Mouse (Mus musculus) brown adipose tissue, adult 24 weeks (tissue): Measurements from ENCODE around the gene Fam71e1. TPM values are rescaled to one million over a fixed set of nuclear protein-coding genes. Genes with fewer than 3 reads are reported as not detected.

Source experiments
- H3K27ac ChIP-seq: fragments of 200-500 bp; replicated peaks from 2 replicates; pipeline ENCODE4 v1.5.1; 2012; ENCODE audit warnings: low read depth, mild to moderate bottlenecking, low read length
- H3K4me1 ChIP-seq: fragments of 200-500 bp; 2 replicates; pipeline ENCODE4 v1.6.1; 2012; ENCODE audit warnings: low read length, mixed read lengths; ENCODE audit not compliant: control insufficient read depth, insufficient read depth, insufficient read length
- H3K4me3 ChIP-seq: fragments of 200-500 bp; 2 replicates; pipeline ENCODE4 v1.5.1; 2012; ENCODE audit warnings: low read depth, mild to moderate bottlenecking, low read length, moderate library complexity; ENCODE audit not compliant: insufficient read depth
- polyA plus RNA-seq: library from polyadenylated mRNA; stranded (reverse); fragments of >200 nt; gene quantifications from 2 replicates; pipeline ENCODE4 v1.2.4, GENCODE M21; 2012; ENCODE audit not compliant: missing spikeins, insufficient read depth, insufficient read length

Fam71e1 gene
- polyA plus RNA-seq, 1 experiment = 3.2 TPM

GRCm38 (mm10) chr7:44519240-44519913, 23.0 kb downstream of the Fam71e1 start:
- Histone ChIP-seq H3K27ac (no peak overlapping the region), H3K4me3 (no peak overlapping the region)

GRCm38 (mm10) chr7:44520990-44521389, 24.6 kb downstream of the Fam71e1 start:
- Histone ChIP-seq H3K4me3 (no peak overlapping the region), H3K4me1 (peaks cover 4% of the 10 kb centered on the region; the same call in 1 of the 2 replicates), H3K27ac (no peak overlapping the region)

More at GRCm38 (mm10) chr7:44519240-44519913, 23.0 kb downstream of the Fam71e1 start:
- H3K4me1 ChIP-seq = no peaks in the 10 kb centered on the region

- H3K4me3 ChIP-seq = peak overlapping the region; percentile 23; the same call in 1 of the 2 replicates
Measured at GRCm38 (mm10) chr7:44521710-44522109, 25.3 kb downstream of the Fam71e1 start.

GRCm38 (mm10) chr7:44523056-44523455, 26.7 kb downstream of the Fam71e1 start:
- peaks cover 4% of the 10 kb centered on the region; the same call in 1 of the 2 replicates for H3K4me1 ChIP-seq
- no peak overlapping the region for H3K4me3 ChIP-seq
- no peak overlapping the region for H3K27ac ChIP-seq

More at GRCm38 (mm10) chr7:44521710-44522109, 25.3 kb downstream of the Fam71e1 start:
- peaks cover 4% of the 10 kb centered on the region; the same call in 1 of the 2 replicates for H3K4me1 ChIP-seq
- H3K27ac ChIP-seq = no peak overlapping the region

- Histone ChIP-seq H3K4me1 (peaks cover 4% of the 10 kb centered on the region; the same call in 1 of the 2 replicates), H3K27ac (no peak within 1 kb of the TSS), H3K4me3 (0 out of 2 replicates have a peak within 1 kb of the TSS, but pooled peaks have one; percentile 4)
Measured at GRCm38 (mm10) chr7:44524502-44524901, 28.1 kb downstream of the Fam71e1 start, which contains the start of gene Mybpc2. TSS of gene Mybpc2 (minus strand) at chr7:44524656.

- Histone ChIP-seq H3K27ac (no peak overlapping the region), H3K4me1 (peaks cover 4% of the 10 kb centered on the region; the same call in 1 of the 2 replicates), H3K4me3 (0 out of 2 replicates have a peak overlapping the region, but pooled peaks have one; percentile 4)
Measured at GRCm38 (mm10) chr7:44525126-44525832, 28.9 kb downstream of the Fam71e1 start.

- H3K4me1 ChIP-seq = peaks cover 4% of the 10 kb centered on the region; the same call in 1 of the 2 replicates
- no peak overlapping the region for H3K27ac ChIP-seq
- H3K4me3 ChIP-seq = no peak overlapping the region
Measured at GRCm38 (mm10) chr7:44526414-44527154, 30.2 kb downstream of the Fam71e1 start.

- peaks cover 4% of the 10 kb centered on the region; the same call in 1 of the 2 replicates for H3K4me1 ChIP-seq
- peak overlapping the region; percentile 46 for H3K4me3 ChIP-seq
- H3K27ac ChIP-seq = peak overlapping the region; percentile 78
Measured at GRCm38 (mm10) chr7:44527483-44528398, 31.4 kb downstream of the Fam71e1 start.

GRCm38 (mm10) chr7:44529518-44529917, 33.1 kb downstream of the Fam71e1 start:
- Histone ChIP-seq H3K4me1 (peaks cover 4% of the 10 kb centered on the region; the same call in 1 of the 2 replicates), H3K27ac (no peak overlapping the region), H3K4me3 (no peak overlapping the region)

- Histone ChIP-seq H3K4me3 (no peak overlapping the region), H3K27ac (no peak overlapping the region), H3K4me1 (peaks cover 2% of the 10 kb centered on the region; the same call in 1 of the 2 replicates)
Measured at GRCm38 (mm10) chr7:44530507-44530906, 34.1 kb downstream of the Fam71e1 start.

GRCm38 (mm10) chr7:44531207-44531606, 34.8 kb downstream of the Fam71e1 start:
- Histone ChIP-seq H3K4me3 (no peak overlapping the region), H3K27ac (no peak overlapping the region), H3K4me1 (no peaks in the 10 kb centered on the region)

- no peak within 1 kb of the TSS for H3K4me3 ChIP-seq
- no peaks in the 10 kb centered on the region for H3K4me1 ChIP-seq
- H3K27ac ChIP-seq = no peak within 1 kb of the TSS
Measured at GRCm38 (mm10) chr7:44531946-44532732, 35.8 kb downstream of the Fam71e1 start, which contains the start of gene Spib. TSS of gene Spib (minus strand) at chr7:44532071.

GRCm38 (mm10) chr7:44532918-44533745, 36.8 kb downstream of the Fam71e1 start:
- no peak overlapping the region for H3K27ac ChIP-seq
- H3K4me3 ChIP-seq = no peak overlapping the region
- H3K4me1 ChIP-seq = no peaks in the 10 kb centered on the region
